Mouse (Mus musculus) thymus, postnatal 36 days (tissue): ENCODE measurements around the gene Ak9.

Experiments used
- DNase-seq, 2 experiments: peaks; one replicate each; pipeline ENCODE4 v3.0.0; 2022; ENCODE audit warnings: mixed read lengths in 2 of 2

The Ak9 gene

GRCm38 (mm10) chr10:41303639-41304444 is at the start of gene Ak9:
Gene Ak9 (plus strand): TSS chr10:41303980.
- peak; percentile 85 to 89 for DNase-seq

GRCm38 (mm10) chr10:41260243-41261006 is 43.4 kb upstream of the Ak9 start:
- DNase-seq = no peak

- no peak for DNase-seq
Measured at GRCm38 (mm10) chr10:41261218-41261617, 42.6 kb upstream of the Ak9 start.

GRCm38 (mm10) chr10:41261889-41262288 is 41.9 kb upstream of the Ak9 start:
- no peak for DNase-seq

GRCm38 (mm10) chr10:41271860-41272259 is 31.9 kb upstream of the Ak9 start:
- DNase-seq = no peak

- DNase-seq = no peak
Measured at GRCm38 (mm10) chr10:41274871-41275270, 28.9 kb upstream of the Ak9 start.

- no peak for DNase-seq
Measured at GRCm38 (mm10) chr10:41278808-41279207, 25.0 kb upstream of the Ak9 start.

GRCm38 (mm10) chr10:41280177-41280576 is 23.6 kb upstream of the Ak9 start:
- no peak for DNase-seq

GRCm38 (mm10) chr10:41280796-41281195 is 23.0 kb upstream of the Ak9 start:
- DNase-seq = no peak

- no peak for DNase-seq
Measured at GRCm38 (mm10) chr10:41282086-41282485, 21.7 kb upstream of the Ak9 start.

- DNase-seq = no peak
Measured at GRCm38 (mm10) chr10:41287618-41288017, 16.2 kb upstream of the Ak9 start.

GRCm38 (mm10) chr10:41288074-41288473 is 15.7 kb upstream of the Ak9 start:
- no peak for DNase-seq

- peak; percentile 76 to 77 for DNase-seq
Measured at GRCm38 (mm10) chr10:41288771-41289415, 14.9 kb upstream of the Ak9 start.

- no peak for DNase-seq
Measured at GRCm38 (mm10) chr10:41291021-41291420, 12.8 kb upstream of the Ak9 start.

- DNase-seq = no peak
Measured at GRCm38 (mm10) chr10:41293019-41293418, 10.8 kb upstream of the Ak9 start.

GRCm38 (mm10) chr10:41294734-41295133 is 9.0 kb upstream of the Ak9 start:
- no peak for DNase-seq

GRCm38 (mm10) chr10:41295145-41295544 is 8.6 kb upstream of the Ak9 start:
- DNase-seq = no peak

- DNase-seq = no peak
Measured at GRCm38 (mm10) chr10:41300161-41300560, 3.6 kb upstream of the Ak9 start.

GRCm38 (mm10) chr10:41302689-41303431 is 920 bp upstream of the Ak9 start, which contains the start of gene Fig4:
Gene Fig4 (minus strand): TSS chr10:41303260.
- DNase-seq = peak; percentile 88 to 92

GRCm38 (mm10) chr10:41304961-41305455 is 1.2 kb downstream of the Ak9 start:
- peak in 1 of 2 experiments; percentile 11 for DNase-seq

GRCm38 (mm10) chr10:41308205-41308604 is 4.4 kb downstream of the Ak9 start:
- DNase-seq = no peak

GRCm38 (mm10) chr10:41315866-41316265 is 12.1 kb downstream of the Ak9 start:
- DNase-seq = no peak
